Mouse (Mus musculus): ENCODE data around the gene Gm28308.

The Gm28308 gene

DNA sequence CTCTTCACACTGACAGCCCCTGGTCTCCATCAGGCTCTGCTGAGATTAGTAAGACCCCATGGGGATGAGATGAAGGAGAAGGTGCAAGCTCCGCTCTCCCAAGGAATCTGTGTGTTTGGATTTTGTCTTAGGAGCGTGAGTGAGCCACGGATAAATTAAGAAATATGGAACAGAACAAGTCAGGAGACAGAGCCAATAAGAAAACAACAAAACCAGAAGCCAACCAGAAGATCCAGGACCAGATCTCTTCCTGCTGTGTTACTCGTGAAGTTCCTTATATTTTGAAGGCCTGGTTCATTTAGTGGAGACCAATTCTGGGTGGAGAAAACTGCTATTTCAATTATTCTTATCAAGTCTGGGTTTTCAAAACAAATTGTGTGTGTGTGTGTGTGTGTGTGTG, 61.6 kb downstream of the Gm28308 start:
- DNase-seq: no peak

DNA sequence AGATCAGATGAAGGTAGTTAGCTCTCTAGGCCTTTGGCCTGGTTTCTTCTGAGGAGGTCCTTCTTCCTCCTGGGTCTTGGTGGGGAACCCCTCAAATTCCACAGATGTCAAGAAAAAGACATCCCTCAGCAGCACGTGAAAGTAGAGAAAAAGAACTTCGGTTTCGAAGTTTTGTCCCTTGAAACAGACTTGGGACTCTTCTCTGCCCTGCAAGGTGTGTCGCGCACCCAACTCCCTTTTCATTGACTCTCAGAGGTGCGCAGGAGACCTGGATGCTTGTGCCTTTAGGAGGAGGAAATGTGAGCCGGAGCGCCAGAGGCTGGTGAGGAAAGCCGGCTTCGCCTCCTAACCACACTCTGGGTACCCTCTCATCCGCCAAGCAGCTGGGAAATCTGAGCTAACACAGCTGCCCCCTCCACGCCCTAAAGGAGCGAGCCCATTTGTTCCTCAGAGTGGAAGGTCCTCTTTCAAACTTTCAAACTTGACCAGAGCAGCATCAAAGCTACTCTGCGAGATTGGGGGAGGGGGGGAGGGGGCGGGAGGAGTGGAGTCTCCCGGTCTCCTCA, 62.7 kb downstream of the Gm28308 start:
- no peak for DNase-seq

DNA sequence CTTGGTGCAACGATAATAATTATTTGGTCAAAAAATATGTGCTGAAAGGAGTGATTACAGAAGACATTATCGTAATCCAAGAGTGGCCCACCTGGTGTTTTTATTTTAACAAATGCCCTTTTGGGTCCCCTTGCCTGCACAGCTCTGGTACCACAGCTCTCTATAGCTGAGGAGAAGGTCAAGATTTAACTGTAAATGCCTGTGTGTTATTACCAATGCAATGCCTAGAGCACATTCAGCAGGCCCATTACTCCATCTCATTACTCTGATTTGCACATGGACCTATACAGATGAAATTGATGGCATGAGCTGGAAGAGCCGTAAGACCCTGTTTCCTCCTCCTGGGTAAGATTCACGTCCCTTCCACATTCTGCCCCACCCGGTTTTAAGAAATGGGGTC, 74.0 kb downstream of the Gm28308 start:
- DNase-seq: no peak

DNA sequence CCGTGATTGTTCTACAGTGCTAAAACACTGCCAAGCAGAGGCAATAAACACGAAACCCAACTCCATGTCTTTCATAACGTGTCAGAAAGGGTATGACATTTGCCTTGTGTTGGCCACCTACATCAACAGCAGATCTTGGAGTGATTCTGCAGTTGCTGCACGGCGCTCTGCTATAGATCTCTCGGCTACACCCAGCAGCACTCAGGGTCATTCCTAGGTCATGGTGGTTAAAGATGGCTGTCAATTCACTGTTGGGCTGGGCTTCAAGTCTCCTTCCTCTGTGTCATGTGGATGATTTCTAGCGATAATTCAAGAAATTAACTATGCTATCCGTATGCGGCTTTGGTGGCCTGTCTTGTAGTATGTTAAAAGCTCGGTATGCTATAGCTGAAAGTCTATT, 74.6 kb downstream of the Gm28308 start:
- DNase-seq: no peak

DNA sequence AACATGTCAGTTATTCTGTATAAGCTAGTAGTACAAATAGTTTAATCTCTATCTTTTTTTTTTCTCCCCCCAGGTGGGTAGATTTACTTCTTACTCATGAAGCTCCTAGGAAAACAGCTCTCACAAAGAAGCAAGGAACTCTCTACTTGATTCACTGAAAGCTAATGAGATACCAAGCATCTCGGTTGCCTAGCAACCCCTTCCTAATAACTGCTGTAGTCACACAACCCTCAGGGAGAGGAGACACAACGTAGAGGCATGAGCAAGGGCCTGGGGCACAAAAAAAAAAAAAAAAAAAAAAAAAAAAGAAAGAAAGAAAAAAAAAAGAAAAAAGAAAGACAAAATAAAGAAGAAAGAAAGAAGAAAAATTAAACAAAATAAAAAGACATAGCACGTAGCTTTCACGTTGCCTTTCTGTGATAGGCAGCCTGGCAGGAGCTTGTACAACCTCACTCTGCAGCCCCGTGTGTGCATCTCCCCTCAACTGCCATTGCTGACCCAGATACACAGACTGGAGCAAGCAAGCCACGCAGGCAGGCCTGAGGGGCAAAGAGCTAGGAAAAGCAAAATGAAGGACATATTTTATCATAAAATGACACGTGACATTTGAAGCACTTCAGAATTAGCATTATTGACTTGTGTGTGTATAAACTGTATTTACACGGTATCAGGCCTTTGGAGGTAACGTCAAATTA, 75.2 kb downstream of the Gm28308 start:
- DNase-seq: no peak

DNA sequence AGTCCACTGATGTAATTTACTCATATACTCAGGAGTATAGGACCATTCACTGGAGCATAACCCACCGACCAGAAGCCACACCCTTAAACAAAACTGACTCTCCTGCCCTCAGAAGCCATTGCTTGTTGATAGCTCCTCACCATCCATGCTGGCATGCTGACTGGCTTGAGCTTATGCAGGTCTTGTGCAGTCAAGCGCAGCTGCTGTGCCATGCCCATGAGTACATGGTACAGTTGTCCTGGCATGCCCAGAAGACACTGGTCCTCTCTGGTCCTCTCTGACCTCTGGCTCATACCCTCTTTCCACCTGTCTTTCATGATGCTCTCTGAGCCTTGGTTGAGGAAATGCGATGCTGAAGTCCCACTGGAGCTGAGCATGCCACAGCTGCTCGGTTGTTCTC, 89.5 kb downstream of the Gm28308 start:
- DNase-seq: no peak

GRCm38 (mm10) chr6:52121173-52121572, 92.0 kb downstream of the Gm28308 start:
- DNase-seq: no peak

DNA sequence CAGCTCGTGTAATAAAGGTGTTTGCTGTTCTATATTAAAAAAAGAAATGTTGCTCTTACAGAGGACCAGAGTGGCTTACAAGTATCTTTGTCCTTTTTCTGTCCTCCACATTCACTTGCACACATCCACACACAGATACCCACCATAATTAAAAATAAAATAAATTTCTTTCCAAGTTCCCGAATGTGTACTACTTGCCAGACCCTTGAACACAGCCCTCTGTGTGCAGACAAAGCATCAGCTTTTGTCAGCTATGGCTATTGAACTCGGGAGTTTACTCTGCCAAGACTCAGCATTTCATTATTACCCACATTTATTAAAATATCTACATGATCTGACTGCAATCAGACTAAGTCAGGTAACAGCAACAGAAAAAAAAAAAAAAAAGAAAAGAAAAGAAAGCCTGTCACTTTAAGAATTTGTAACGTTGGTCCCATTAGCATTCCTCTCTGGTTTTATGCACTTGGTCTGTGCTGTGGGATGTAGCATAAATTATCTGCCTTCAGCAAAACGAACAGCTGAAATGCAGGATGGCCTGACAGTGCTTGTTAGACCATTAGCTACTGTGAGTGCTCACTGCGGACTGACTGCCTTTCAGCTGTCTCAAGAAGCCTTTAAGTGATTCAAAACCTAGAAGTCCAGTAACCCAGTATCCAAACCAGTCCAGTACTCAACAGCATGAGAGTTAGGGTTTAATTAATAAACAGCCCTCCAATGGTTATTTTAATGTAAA, 94.1 kb downstream of the Gm28308 start:
- DNase-seq: no peak

DNA sequence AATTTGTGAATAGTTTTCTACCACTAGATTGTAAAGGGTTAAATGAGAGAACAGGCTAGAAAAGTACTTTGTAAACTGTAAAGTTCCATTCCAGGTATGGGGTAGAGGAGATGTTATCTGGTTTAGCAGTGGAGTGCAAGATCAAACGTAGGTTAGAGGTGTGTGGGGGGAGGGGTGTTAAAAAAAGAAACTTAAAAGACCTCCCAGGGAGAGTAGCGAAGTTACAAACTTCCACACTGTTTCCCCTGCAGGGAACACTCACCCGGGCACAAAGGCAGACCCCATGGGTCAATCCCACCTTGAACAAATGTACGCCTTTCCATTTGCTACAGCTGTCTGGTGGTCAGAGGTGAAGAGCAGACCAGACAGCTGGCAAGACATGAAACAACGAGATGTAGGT, 97.2 kb downstream of the Gm28308 start:
- DNase-seq: no peak

Measured in cerebellum, adult 11 months (tissue).